Mouse (Mus musculus) brain, embryonic 14.5 days (tissue): ENCODE results near the gene Efcab8.

Experiments used
- CTCF ChIP-seq: fragments of 200-500 bp; IDR thresholded peaks from 2 replicates; pipeline ENCODE4 v1.5.1; 2012; ENCODE audit warnings: inconsistent platforms, mild to moderate bottlenecking, moderate library complexity, borderline replicate concordance; ENCODE audit not compliant: insufficient read depth, insufficient read length; ENCODE audit errors: extremely low read depth
- POLR2A ChIP-seq: fragments of 200-500 bp; IDR thresholded peaks from 2 replicates; pipeline ENCODE4 v1.6.1; 2012; ENCODE audit warnings: mild to moderate bottlenecking, inconsistent platforms, borderline replicate concordance; ENCODE audit not compliant: poor library complexity, insufficient read depth, insufficient read length, severe bottlenecking; ENCODE audit errors: extremely low read depth

- TF ChIP-seq CTCF (no peak), POLR2A (no peak)
Measured at GRCm38 (mm10) chr2:153781181-153781580, 1.4 kb downstream of the Efcab8 start.
